Mouse (Mus musculus): Measurements from ENCODE around the gene Dnase2a. TPM values are rescaled to one million over a fixed set of nuclear protein-coding genes. Genes with fewer than 3 reads are reported as not detected.
"Not testable (repeated sequence)": the region's sequence is repeated elsewhere in the genome, so short reads cannot be mapped to it uniquely, and the experiment has no call there.

Gene Dnase2a
- total RNA-seq, 2 experiments from 2014 or later: 15.2 to 39.0 TPM

GRCm38 (mm10) chr8:84907037-84907436 lies 1.3 kb upstream of the Dnase2a start:
- no peak for ATAC-seq (ENCODE audit: poor library complexity, severe bottlenecking)

- no peak for ATAC-seq (ENCODE audit: poor library complexity, severe bottlenecking)
These were observed 867 bp upstream of the Dnase2a start for GRCm38 (mm10) chr8:84907493-84907892.

GRCm38 (mm10) chr8:84907979-84908378 lies 381 bp upstream of the Dnase2a start:
- ATAC-seq (ENCODE audit: poor library complexity, severe bottlenecking): not testable (repeated sequence)

- ATAC-seq (ENCODE audit: poor library complexity, severe bottlenecking): no peak
These were observed 905 bp downstream of the Dnase2a start for GRCm38 (mm10) chr8:84909162-84909767.

- no peak for ATAC-seq (ENCODE audit: poor library complexity, severe bottlenecking)
These were observed 1.6 kb downstream of the Dnase2a start for GRCm38 (mm10) chr8:84909949-84910348.

- no peak for ATAC-seq (ENCODE audit: poor library complexity, severe bottlenecking)
These were observed 2.2 kb downstream of the Dnase2a start for GRCm38 (mm10) chr8:84910551-84910950.

GRCm38 (mm10) chr8:84911854-84912253 lies 3.5 kb downstream of the Dnase2a start:
- no peak for ATAC-seq (ENCODE audit: poor library complexity, severe bottlenecking)

- ATAC-seq (ENCODE audit: poor library complexity, severe bottlenecking): no peak
These were observed 4.0 kb downstream of the Dnase2a start for GRCm38 (mm10) chr8:84912391-84912790.

- ATAC-seq (ENCODE audit: poor library complexity, severe bottlenecking): peak; percentile 49
These were observed 4.6 kb downstream of the Dnase2a start for GRCm38 (mm10) chr8:84912895-84913501.

GRCm38 (mm10) chr8:84913502-84913900 lies 5.1 kb downstream of the Dnase2a start:
- ATAC-seq (ENCODE audit: poor library complexity, severe bottlenecking): peak; percentile 31; the same call in 1 of the 2 replicates

- ATAC-seq (ENCODE audit: poor library complexity, severe bottlenecking): peak; percentile 30
These were observed 5.6 kb downstream of the Dnase2a start for GRCm38 (mm10) chr8:84913960-84914359.

GRCm38 (mm10) chr8:84915269-84915668 lies 6.9 kb downstream of the Dnase2a start:
- ATAC-seq (ENCODE audit: poor library complexity, severe bottlenecking): no peak

GRCm38 (mm10) chr8:84917781-84918180 lies 9.4 kb downstream of the Dnase2a start:
- ATAC-seq (ENCODE audit: poor library complexity, severe bottlenecking): no peak

GRCm38 (mm10) chr8:84918646-84919045 lies 10.3 kb downstream of the Dnase2a start:
- ATAC-seq (ENCODE audit: poor library complexity, severe bottlenecking): no peak

GRCm38 (mm10) chr8:84921596-84921995 lies 13.2 kb downstream of the Dnase2a start:
- ATAC-seq (ENCODE audit: poor library complexity, severe bottlenecking): no peak

GRCm38 (mm10) chr8:84925557-84925956 lies 17.2 kb downstream of the Dnase2a start:
- ATAC-seq (ENCODE audit: poor library complexity, severe bottlenecking): no peak

GRCm38 (mm10) chr8:84927513-84927912 lies 19.2 kb downstream of the Dnase2a start:
- ATAC-seq (ENCODE audit: poor library complexity, severe bottlenecking): no peak

GRCm38 (mm10) chr8:84928456-84929306 lies 20.3 kb downstream of the Dnase2a start:
- peak; percentile 95 for ATAC-seq (ENCODE audit: poor library complexity, severe bottlenecking)

GRCm38 (mm10) chr8:84930582-84930981 lies 22.2 kb downstream of the Dnase2a start:
- no peak for ATAC-seq (ENCODE audit: poor library complexity, severe bottlenecking)

GRCm38 (mm10) chr8:84933767-84934559 lies 25.6 kb downstream of the Dnase2a start:
- no peak for ATAC-seq (ENCODE audit: poor library complexity, severe bottlenecking)

- no peak for ATAC-seq (ENCODE audit: poor library complexity, severe bottlenecking)
These were observed 26.5 kb downstream of the Dnase2a start for GRCm38 (mm10) chr8:84934860-84935259.

Data from megakaryocyte, adult 5-6 weeks (primary cell).